Mouse (Mus musculus): ENCODE measurements around the gene Ccdc36.

Gene Ccdc36

DNA sequence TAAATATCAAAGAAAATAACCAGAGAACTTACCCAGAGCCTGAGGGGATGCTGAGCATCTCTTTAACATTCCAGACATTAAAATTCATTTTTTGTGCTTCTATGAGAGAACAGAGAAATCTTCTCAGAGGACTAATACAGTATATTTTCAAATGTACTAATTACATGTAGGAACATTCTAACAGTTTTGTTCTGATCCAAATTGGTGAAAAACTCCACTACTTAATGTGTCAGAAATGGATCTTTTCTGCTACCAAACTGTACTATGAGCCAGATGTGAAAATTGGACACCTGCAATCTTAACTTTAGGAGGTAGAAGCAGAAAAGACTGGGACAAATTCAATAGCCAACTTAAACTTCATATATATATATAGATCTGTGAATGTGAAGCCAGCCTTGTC, at the start of gene Ccdc36:
Gene Ccdc36, minus strand, starts transcription at position 101 of the 400 bp plus-strand sequence.
- no peak for DNase-seq (ENCODE audit: low read depth, low spot score)

DNA sequence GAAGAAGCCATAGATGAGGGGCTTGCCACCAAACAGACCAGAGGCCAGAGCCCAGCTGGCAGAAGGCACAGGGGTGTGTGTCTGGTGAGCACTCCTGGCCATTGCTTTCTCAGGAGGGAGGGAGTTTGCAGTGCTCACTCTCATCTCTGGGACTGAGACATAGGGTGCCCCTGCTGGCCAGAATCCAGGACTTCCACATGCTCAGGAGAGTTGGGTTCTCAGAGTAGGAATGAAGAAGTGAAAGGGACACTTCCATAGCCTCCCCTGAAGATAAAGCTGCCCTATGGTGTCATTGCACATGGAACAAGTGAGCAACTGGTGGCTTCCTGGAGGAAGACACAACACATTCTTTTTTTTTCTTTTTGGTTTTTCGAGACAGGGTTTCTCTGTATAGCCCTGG, 46.2 kb upstream of the Ccdc36 start:
- no peak for DNase-seq (ENCODE audit: low read depth, low spot score)

DNA sequence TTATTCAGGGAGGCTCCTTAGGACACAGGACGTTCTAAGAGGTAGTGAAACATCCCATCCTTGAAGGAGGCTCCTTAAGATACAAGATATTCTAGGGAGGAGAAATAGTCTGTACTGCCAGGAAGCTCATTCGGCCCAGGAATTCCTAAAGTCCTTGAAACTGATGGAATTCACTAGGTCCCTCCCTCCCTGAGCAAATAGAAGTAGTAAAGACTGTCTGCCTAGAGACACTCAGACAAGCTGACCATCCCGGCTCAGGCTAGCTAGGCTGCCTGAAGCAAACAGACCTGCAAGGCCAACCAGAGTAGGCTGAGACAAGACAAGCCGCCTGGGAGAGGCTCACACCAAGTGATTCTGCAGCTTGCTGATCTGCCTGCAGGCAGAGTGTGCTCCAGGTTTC, 41.6 kb upstream of the Ccdc36 start:
- DNase-seq (ENCODE audit: low read depth, low spot score), result no peak

DNA sequence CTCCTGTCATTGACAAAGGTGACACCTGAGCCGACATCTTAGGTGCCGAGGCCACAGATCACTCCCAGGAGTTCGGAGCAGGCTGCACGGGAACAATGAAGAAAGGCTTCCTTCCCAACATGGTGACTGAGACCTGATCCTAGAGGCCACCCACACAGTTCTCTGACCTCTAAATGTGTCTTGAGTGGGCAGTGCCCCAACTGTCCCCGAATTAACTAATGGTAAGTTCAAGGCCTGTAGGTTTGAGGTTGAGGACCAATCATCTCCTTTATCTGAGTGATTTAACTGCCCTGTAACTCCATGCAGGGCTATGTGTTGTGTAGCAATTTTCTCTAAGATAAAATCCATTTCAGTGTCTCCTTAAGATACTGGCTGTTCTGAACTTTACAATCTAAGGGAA, 41.1 kb upstream of the Ccdc36 start:
- no peak for DNase-seq (ENCODE audit: low read depth, low spot score)

DNA sequence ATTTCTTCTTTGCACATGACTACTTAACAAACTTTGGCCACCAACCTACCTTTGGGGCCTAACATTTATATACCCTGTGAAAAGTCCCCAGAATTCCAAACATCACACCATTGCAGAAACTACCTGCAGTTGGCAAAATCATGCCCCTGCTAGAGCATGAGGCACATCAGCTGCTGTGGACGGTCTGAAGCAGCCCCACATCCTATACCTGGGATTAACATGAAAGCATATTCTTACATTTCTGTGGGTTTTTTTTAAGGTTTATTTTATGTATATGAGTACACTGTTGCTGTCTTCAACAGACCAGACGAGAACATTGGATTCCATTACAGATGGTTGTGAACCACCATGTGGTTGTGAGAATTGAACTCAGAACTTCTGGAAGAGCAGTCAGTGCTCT, 37.9 kb upstream of the Ccdc36 start:
- DNase-seq (ENCODE audit: low read depth, low spot score), result no peak

DNA sequence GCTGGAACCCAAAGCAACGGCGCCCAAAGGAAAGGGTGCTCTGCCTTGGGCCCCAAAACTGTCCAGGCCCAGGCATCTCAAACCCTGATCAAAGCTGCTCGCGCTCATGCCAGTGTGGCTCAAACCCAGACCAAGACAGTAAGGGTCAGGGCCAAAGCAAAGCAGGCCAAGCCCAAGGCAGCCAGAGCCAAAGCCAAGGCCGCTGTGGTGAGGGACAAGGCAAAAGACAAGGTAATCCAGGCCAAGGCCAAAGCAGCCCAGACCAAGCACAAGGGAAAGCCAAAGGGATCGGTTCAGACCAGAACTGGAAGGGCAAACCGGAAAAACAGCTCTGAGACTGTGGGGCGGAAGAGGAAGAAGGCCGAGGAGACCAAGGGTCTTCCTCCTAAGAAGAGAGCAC, 35.4 kb upstream of the Ccdc36 start:
- no peak for DNase-seq (ENCODE audit: low read depth, low spot score)

DNA sequence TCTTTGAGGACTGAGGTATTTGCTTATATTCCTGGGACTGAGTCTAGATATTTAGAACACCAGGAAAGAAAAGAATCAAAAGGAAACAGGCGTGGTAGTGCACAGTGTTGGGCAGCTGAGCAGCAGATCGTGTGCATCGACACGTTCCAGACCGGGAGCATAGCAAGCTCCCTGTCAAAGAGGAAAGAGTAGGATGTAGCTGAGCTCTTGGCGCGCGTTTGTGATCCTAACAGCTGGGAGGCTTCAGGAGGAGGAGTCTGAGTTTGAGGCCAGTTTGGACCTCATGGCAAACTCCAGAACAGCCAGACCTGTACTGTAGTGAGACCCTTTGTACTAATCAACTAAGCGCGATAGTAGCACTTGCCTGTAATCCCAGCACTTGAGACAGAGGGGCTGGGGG, 33.9 kb upstream of the Ccdc36 start:
- no peak for DNase-seq (ENCODE audit: low read depth, low spot score)

DNA sequence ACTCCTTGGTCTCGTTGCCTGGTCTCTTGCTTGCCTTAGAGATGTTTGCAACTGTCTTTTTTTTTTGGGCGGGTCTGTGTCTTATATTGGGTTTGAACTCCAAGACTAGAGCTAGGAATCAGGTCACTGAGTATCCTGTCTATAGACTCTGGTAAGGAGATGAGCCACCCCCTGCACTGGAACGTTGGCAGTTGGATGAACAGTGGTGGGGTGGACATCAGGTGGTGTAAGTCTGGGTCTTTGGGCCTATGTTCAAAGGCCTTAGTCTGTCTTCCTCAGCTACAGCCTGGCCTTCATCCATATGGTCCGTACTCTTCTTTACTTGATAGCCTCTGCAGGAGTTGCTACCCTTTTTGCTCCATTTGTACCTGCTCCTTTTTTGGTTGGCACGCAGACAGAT, 33.4 kb upstream of the Ccdc36 start:
- no peak for DNase-seq (ENCODE audit: low read depth, low spot score)

DNA sequence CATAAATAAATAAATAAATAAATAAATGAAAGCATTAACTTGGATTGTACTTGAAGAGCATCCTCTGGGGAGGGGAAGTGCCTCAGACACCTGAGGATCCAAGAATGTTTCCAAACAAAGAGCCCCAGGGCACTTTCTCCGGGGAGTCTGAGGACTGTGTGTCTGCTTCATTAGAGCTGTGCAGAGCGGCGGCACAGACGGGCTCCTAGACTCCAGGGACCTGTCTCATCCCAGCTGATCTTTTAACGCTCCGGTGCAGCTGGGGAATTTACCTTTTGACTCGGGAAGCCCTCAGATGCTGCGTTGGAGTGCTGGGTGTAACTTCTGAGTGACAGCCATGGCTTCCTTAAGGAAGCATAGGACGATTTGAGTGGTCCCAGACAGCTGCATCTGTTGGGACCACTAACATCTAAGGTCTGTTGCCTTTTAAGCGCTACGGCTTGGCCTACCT, 32.9 kb upstream of the Ccdc36 start, which contains the start of gene Klhdc8b:
Gene Klhdc8b, minus strand, starts transcription at position 401 of the 451 bp plus-strand sequence.
- DNase-seq (ENCODE audit: low read depth, low spot score), result no peak

DNA sequence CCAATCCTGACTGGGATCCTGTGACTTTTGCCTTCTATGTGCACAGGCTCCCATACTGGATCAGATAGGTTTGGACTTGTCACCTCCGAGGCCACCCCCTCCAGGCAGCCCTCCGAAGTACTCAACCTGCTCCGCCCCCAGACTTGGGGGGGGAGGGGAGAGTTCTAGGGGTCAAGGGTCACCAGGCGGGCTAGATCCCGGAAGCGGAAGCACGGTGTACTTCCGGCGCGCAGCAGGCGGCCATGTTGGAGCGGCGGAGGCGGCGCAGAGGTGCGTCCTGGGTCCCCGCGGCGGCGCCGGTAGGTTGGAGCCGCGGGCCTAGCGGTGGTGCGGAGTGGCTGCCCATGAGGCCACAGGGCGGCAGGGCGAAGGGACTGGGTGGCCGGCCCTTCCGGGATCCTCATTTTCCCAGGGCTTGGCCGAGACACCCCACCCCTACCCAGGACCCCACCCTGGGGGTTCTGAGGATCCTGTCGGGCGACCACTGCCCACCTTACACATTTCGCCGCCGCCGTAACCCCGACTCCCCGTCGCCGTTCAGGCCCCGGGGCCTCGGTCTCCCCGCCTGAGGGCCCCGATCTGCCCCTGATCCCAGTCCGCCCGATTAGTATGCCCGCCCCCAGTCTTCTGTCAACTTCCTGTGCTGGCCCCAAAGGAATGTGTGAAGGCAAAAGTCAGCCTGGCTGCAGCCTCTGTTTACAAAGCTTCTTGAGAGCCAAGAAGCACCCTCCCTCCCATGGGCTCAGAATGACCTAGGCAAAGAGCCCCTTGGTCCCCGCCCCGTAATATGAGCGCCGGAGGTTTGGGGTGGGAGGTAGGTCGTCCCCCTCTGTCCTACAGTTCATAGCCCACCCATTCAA, 32.3 kb upstream of the Ccdc36 start, which contains the start of gene Ccdc71:
Gene Ccdc71, plus strand, starts transcription at position 209 of the 860 bp plus-strand sequence.
- no peak for DNase-seq (ENCODE audit: low read depth, low spot score)

DNA sequence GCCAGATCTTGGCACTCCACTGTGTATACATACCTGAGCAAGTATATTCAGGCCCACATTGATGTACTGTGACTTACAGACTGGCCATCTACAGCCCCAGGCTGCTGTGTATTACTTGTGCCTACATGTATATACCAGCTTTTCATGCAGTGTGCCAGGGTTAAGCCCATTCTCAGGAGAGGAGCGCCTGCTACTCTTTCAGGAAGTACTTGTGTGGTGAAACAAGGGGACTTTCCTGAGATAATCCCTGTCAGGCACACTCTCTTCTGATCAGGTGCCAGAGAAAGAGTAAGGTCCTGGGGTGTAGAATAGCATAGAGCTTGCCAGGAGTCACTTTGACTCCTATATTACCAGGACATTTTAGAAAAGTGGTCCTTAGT, 31.6 kb upstream of the Ccdc36 start:
- DNase-seq (ENCODE audit: low read depth, low spot score), result no peak

DNA sequence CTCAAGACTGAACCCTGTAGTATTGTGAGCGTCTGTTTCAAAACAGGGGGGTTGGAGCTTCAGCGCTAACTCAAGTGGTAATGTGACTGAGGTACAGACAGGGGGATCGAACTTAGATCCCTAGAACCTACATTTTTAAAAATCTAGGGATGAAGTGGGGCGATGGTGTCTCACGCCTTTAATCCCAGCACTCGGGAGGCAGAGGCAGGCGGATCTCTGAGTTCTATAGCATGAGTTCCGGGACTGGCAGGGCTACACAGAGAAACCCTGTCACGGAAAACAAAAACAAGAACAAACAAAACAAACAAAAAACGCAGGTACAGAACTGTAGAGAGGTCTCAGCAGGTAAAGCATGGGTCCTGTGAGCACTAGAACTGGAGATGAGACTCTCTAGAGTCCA, 28.7 kb upstream of the Ccdc36 start:
- no peak for DNase-seq (ENCODE audit: low read depth, low spot score)

DNA sequence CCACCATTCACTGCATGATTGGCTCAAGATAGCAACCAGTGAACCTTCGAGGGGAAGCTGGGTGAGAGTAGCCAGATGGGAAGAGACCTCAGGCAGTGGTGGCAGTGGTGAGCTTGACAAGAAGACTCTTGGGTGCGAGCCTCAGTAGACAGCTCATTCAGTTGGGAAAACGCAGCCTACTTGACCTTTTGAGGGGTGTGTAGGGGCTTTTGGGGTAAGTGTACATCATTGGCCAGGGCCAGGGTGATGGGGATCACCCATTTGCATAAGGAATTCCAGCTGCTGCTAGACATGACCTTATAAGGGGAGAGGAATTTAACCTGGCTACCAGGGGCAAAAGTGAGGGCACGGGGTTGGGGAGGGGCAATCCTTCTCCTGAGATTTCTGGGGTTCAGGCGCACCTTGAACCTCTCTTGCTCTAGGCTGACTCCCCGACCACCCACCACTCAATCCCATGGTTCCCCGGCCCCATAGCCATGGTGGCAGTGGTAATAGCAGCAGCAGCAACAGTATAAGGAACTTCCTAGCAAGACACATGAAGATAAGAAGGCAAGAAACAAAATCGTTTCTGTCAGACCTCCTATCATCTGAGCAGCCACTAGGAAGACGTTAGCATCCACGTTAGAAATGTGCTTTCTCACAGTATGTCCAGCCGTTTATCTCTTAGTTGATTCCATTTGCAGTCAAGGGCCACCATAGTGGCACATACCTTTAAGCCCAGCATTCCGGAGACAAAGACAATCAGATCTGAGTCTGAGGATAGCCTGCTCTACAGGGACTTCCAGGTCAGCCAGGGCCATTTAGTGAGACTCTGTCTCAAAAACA, 27.7 kb upstream of the Ccdc36 start:
- no peak for DNase-seq (ENCODE audit: low read depth, low spot score)

DNA sequence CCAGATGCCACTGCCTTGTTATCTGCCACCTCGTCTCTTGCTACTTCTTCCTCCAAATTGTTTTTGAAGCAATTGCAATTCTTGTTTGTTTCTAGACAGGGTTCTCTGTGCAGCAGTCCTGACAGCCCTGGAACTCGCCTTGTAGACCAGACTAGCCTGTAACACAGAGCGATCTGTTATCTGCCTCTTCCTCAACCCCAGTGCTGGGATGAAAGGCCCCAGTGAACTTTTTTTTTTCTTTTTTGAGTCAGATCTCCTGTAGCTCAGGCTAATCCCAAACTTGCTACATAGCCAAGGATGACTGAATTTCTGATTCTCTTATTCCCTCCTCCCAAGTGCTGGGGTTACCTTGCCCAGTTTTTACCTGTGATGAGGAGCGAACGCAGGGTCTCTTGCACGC, 26.1 kb upstream of the Ccdc36 start:
- DNase-seq (ENCODE audit: low read depth, low spot score), result no peak

DNA sequence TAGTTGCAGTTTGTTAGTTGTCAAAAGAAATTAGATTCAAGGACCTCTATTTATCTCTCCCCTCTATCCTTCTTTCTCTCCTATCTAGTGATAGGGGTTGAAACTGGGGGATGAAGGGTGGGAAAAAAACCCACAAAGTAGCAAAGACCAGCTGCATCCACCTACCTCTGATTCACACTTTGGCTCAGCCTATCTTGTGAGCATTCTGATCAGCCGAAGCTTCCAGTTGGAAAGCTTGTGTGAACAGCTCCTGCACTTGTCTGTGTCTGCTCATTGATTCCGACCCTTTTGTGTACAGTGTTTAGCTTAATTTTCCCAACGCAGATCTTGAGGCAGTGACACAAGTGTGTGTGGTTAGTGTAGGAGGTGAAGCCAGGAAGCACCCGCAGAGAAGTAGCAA, 25.2 kb upstream of the Ccdc36 start:
- no peak for DNase-seq (ENCODE audit: low read depth, low spot score)

DNA sequence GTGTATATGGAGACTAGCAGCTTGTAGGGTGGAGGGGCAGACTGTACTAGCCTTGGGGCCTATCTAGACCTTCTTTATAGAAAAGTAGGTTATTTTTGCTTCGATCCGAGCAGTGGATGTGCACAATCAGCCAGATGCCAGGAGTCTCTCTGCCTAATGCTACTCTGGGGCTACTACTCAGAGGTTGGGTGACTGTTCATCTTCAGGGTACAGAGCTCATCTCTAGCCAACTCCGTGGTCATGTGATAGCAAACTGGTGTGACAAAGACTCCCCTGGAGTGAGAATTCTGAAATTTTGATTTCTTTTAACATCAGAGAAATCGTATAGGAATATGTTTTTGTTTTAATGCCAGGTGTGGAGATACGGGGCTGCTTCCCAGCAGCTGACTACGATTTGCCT, 24.6 kb upstream of the Ccdc36 start:
- no peak for DNase-seq (ENCODE audit: low read depth, low spot score)

DNA sequence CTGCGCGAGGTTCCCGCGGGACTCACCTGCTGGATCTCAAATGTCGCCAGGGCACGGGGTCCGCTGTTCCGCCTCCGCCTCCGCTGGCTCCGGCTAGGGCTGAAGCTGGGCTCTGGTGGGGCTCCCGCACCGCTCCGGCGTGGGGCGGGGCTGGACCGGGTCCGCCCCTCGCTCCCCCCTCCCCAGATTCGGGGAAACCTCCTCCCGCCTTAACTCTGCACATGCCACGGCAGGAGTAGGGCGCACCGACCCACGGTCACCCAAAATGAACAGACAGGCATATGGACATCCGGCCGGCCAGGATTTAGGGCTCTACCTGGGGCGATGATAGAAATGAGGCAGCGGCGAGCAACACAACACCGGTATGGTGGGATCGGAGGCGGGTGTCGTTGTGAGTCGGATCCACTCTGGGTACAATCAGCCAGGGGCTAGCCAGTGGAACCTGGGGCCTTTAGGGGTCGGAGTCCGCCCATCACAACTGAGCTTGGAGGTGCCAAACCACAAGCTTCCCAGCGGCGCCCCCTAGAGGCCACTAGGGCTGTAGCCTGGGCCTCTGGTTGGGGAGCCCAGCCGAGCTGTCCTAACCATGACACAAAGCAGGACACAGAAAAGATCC, 24.1 kb upstream of the Ccdc36 start:
- no peak for DNase-seq (ENCODE audit: low read depth, low spot score)

DNA sequence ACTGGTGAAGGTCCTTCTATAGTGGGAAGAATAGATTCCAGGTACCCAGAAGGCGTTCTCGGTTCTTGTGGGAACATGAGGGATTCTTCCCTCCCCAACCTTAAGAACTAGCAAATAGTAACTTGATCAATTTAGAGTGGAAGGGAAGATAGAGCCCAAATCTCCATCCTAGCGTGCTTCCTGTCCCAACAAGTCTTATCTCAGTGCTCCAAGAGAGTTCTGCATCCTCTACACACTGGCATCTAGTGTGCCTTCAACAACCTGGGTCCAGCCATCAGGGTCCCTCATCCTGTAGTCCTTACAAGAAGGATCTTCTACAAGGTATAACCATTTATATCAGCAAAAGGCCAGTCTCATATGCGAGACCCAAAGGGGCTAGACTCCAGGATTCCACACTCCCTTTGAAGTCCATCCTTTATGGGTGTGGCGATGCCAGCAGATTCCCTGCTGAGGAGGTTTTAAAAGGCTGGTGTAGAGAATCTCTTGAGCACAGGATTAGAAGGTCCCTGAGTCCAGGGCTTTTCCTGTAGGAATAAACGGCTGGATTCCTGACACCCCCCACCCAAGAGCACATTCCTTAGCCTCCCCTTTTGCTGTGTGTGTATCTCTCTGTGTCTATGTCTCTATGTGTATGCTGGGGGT, 23.4 kb upstream of the Ccdc36 start:
- DNase-seq (ENCODE audit: low read depth, low spot score), result no peak

DNA sequence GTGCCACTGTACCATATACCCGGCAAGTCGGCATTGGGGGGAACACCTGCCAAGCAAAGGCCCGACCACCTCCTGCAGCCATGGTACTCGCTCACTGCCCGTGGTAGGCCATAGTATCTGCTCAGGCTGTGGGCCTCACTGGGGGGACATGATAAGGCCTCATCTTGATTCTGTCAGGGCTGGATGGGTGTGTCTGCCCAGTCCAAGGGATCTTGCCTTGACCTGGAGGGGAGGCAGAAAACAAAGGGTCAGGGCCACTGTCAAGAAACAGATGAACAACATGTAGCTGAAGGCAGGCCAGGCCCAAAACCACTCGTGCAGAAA, 22.8 kb upstream of the Ccdc36 start:
- DNase-seq (ENCODE audit: low read depth, low spot score), result no peak

DNA sequence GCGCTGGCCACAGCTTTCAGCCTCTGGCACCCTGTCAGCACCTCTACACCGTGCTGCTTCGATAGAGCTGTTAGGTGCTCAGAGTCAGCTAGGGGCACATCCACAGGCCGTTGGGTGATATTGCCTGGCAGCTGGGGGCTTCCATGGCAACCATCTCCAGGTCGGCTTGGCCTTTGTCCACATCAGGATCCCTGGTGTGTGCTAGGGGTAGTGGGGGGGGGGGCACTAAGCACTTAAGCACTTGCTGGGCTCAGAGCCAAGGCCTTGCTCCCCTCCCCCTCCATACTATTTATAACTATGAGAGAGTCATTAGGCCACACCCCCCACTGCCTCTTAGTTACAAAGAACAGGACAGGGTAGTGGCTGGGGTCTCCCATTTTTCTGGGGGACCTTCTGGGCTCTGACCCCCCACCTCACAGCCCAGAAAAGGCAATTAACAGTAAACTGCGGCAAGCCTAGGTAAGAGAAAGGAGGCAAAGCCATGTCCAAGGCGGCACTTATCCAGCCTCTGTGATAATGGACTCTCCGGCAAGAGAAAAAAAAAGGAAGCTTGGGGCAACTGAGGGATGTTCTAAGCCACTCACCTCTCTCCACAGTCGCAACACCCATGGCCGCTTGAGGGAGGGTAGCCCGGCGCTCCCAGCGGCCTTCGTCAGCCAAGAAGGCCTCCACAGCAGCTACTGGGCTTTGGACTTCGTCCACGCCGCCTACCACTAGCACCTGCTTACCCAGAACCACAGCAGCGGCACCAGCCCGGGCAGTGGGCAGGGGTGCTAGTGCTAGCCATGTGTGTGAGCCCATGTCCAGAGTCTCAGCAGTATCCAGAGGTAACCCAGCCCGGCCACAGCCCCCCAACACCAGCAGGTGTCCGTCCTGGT, 22.2 kb upstream of the Ccdc36 start:
- DNase-seq (ENCODE audit: low read depth, low spot score), result no peak

DNA sequence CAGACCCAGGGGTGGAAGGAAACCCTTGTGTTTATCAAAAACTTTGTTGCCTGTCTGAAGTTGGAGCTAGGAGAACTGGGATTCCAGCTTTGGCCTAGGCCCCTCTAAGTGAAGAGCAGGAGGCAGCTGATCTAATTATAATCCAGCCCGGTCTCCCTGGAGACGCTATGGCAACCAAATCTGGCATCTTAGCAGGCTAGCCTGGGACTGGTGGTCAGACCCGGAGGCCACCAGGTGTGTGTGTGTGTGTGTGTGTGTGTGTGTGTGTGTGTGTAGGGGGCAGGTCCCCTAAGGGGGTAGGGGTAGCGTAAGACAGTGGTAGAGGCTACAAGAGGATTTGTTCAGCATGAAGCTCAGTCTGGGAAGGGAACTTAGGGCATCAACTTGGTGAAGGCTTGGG, 21.6 kb upstream of the Ccdc36 start:
- DNase-seq (ENCODE audit: low read depth, low spot score), result no peak
